In the genomic region with DNA sequence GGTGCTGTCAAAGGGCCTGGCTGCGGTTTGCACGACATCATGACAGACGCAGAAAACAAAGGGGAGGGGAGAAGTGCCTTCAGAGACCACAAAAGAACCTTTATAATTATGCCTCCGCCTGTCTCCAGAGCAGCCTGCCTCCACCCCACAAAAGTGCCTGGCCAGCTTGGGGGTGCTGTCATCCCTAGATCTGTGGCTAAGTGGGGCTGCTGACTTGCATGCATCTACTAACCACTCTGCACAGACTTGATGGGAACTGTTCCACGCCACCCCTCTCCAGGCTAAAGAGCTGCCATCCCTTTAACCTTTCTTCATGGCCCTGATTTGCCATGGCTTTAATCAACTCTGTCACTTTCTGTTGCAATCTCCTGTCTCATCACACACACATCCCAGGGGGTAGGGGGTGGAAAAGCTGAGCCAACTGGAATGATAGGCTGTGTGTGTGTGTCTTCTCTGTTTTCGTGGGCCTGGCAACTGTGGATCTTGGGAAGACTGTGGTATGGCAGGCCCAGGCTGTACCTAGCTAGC, we compare ENCODE assay signal across 8 mouse cellular contexts.
"Had no signal": no experiment of that assay in that cellular context is flagged by ENCODE, and none has a peak within 500 bp of the region (broad histone marks: within the 10 kb centered on the region; RNA-seq: fewer than 3 reads in every experiment).

No protein-coding gene starts in this region.

- H3K27ac ChIP-seq: limb, embryonic 13.5 days; liver, embryonic 14.5 days; midbrain, embryonic 12.5 days; stomach, postnatal 0 days had no signal

- H3K36me3 ChIP-seq: limb, embryonic 13.5 days; midbrain, embryonic 12.5 days had no signal

- H3K4me2 ChIP-seq: limb, embryonic 13.5 days; midbrain, embryonic 12.5 days had no signal

- H3K9me3 ChIP-seq: limb, embryonic 13.5 days; midbrain, embryonic 12.5 days had no signal

- H3K9ac ChIP-seq: limb, embryonic 13.5 days; liver, embryonic 14.5 days; midbrain, embryonic 12.5 days had no signal

- DNase-seq: kidney, postnatal 25 days; layer of hippocampus, adult 9-11 months; layer of hippocampus, postnatal 36 days; lung, adult 18-20 months had no signal

- H3K4me3 ChIP-seq: limb, embryonic 13.5 days; midbrain, embryonic 12.5 days had no signal
